Mouse (Mus musculus) liver, embryonic 15.5 days (tissue): Measurements from ENCODE around the gene Tmem240. TPM values are rescaled to one million over a fixed set of nuclear protein-coding genes. Genes with fewer than 3 reads are reported as not detected.
"Not testable (repeated sequence)": the region's sequence is repeated elsewhere in the genome, so short reads cannot be mapped to it uniquely, and the experiment has no call there.

ENCODE experiments used
- ATAC-seq: fragments of 200-750 bp; cut with Nextera tagmentation; 2 replicates; pipeline ENCODE4 v1.8.0; 2017; ENCODE audit warnings: moderate number of reproducible peaks, mild to moderate bottlenecking, moderate library complexity; ENCODE audit not compliant: insufficient read depth
- H3K27ac ChIP-seq: fragments of 300-500 bp; sonication (generic); replicated peaks from 2 replicates; pipeline ENCODE4 v1.5.1; 2015; ENCODE audit warnings: mild to moderate bottlenecking, inconsistent platforms
- H3K27me3 ChIP-seq: fragments of 300-500 bp; sonication (generic); 2 replicates; pipeline ENCODE4 v1.6.1; 2015; ENCODE audit warnings: mild to moderate bottlenecking, inconsistent platforms
- H3K36me3 ChIP-seq: fragments of 300-500 bp; sonication (generic); replicated peaks from 2 replicates; pipeline ENCODE4 v1.6.1; 2015; ENCODE audit warnings: moderate library complexity, mild to moderate bottlenecking, inconsistent platforms
- H3K4me1 ChIP-seq: fragments of 300-500 bp; sonication (generic); replicated peaks from 2 replicates; pipeline ENCODE4 v1.6.1; 2015; ENCODE audit warnings: inconsistent platforms
- H3K4me2 ChIP-seq: fragments of 300-500 bp; sonication (generic); 2 replicates; pipeline ENCODE4 v1.6.1; 2015; ENCODE audit warnings: moderate library complexity, mild to moderate bottlenecking, inconsistent platforms
- H3K4me3 ChIP-seq: fragments of 300-500 bp; sonication (generic); replicated peaks from 2 replicates; pipeline ENCODE4 v1.5.1; 2015; ENCODE audit warnings: mild to moderate bottlenecking, inconsistent platforms
- H3K9ac ChIP-seq: fragments of 300-500 bp; sonication (generic); 2 replicates; pipeline ENCODE4 v1.6.1; 2015; ENCODE audit warnings: moderate library complexity, mild to moderate bottlenecking, inconsistent platforms
- H3K9me3 ChIP-seq: fragments of 300-500 bp; sonication (generic); replicated peaks from 2 replicates; pipeline ENCODE4 v1.6.1; 2016; ENCODE audit warnings: inconsistent platforms
- WGBS: fragments of 180-500 bp; shearing (Covaris S2); methylation state at CpG from one replicate; pipeline ENCODE4 v1.1.7; 2015; ENCODE audit warnings: mixed read lengths; ENCODE audit not compliant: insufficient replicate concordance; 5-methylcytosine and 5-hydroxymethylcytosine counted together
- polyA plus RNA-seq: library from polyadenylated mRNA; unstranded; fragments of >200 nt; fragmentation: Nextera tagmentation; extraction: Ambion mirVana; gene quantifications from 2 replicates; pipeline ENCODE4 v1.2.1, GENCODE M21; 2015

Gene Tmem240
- polyA plus RNA-seq, 1 experiment from 2014 or later = 0.10 TPM

DNA sequence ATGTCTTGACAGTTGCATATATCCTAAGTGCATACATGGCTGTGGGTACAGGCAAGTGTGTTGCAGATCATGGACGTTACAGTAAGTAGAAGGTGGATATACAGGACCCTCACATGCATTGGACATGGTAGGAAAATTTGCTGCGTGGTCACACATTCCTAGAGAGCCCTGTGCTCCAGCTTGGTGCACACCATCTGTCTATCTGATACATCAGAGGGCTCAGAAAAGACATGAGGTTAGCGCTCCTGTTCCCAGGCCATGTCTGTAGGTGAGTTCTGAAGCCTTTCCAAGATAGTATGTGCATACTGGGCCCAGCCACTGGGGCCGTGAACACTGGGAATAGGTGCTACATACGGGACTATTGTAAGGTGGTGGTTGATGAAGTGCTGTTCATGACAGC lies 1.8 kb downstream of the Tmem240 start:
- no peak for ATAC-seq
- Histone ChIP-seq H3K27ac (no peak overlapping the region), H3K4me3 (no peak overlapping the region), H3K9me3 (no peaks in the 10 kb centered on the region), H3K4me2 (0 out of 2 replicates have a peak overlapping the region, but pooled peaks have one; percentile 94), H3K27me3 (0 out of 2 replicates have a peak, but pooled peaks cover 6% of the 10 kb centered on the region), H3K4me1 (peaks cover 27% of the 10 kb centered on the region), H3K36me3 (peaks cover 32% of the 10 kb centered on the region), H3K9ac (no peak overlapping the region)
- WGBS = 85% methylated on average over 5 of the region's 5 CpGs

DNA sequence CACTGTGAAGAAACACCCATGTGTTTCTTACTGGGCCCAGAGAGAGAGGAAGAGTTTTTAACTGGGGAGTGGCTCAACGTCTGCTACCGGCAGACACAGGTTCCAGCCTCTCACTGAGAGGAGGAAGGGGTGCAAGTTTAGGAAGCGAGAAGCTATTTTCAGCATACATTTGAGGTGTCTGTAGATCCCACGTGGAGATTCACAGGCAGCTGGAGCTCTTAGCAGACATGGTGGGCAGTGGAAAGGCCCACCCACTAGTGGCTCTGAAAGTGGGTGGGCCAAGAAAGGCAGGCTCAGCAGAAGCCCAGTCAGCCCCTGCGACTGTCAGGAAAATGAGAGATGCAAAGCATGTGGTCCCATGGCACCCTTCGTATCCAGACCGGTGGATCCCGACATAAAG lies 3.7 kb downstream of the Tmem240 start:
- Histone ChIP-seq H3K27me3 (0 out of 2 replicates have a peak, but pooled peaks cover 6% of the 10 kb centered on the region), H3K36me3 (peaks cover 33% of the 10 kb centered on the region), H3K27ac (no peak overlapping the region), H3K4me2 (no peak overlapping the region), H3K4me3 (no peak overlapping the region), H3K9me3 (no peaks in the 10 kb centered on the region), H3K9ac (no peak overlapping the region), H3K4me1 (peaks cover 25% of the 10 kb centered on the region)
- ATAC-seq = no peak
- WGBS = 53% methylated on average over 8 of the region's 8 CpGs

DNA sequence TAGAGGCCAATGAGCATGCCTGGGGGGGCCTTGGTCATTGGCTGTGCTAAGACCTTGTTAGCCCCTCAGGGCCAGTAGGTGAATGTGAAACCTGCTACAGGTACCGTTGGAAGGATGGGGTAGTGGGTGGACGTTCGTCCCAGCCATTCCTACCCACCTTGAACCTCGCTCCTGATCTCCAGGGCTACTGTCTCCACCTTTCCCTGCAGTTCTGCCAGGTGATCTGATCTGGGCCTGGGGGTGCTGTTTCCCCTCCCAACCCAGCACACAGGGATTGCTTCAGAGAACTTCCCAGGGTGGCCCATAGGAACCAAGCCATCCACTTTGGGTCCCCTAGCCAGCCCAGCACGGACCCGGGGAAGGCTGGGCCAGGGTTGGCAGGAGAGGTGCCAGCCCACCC lies 4.6 kb downstream of the Tmem240 start:
- H3K27me3 ChIP-seq = 0 out of 2 replicates have a peak, but pooled peaks cover 6% of the 10 kb centered on the region
- ATAC-seq = no peak
- no peak overlapping the region for H3K4me3 ChIP-seq
- H3K4me2 ChIP-seq = no peak overlapping the region
- WGBS = 70% methylated on average over 6 of the region's 6 CpGs
- peaks cover 42% of the 10 kb centered on the region for H3K36me3 ChIP-seq
- no peak overlapping the region for H3K27ac ChIP-seq
- no peak overlapping the region for H3K9ac ChIP-seq
- H3K9me3 ChIP-seq = no peaks in the 10 kb centered on the region
- peaks cover 19% of the 10 kb centered on the region for H3K4me1 ChIP-seq

DNA sequence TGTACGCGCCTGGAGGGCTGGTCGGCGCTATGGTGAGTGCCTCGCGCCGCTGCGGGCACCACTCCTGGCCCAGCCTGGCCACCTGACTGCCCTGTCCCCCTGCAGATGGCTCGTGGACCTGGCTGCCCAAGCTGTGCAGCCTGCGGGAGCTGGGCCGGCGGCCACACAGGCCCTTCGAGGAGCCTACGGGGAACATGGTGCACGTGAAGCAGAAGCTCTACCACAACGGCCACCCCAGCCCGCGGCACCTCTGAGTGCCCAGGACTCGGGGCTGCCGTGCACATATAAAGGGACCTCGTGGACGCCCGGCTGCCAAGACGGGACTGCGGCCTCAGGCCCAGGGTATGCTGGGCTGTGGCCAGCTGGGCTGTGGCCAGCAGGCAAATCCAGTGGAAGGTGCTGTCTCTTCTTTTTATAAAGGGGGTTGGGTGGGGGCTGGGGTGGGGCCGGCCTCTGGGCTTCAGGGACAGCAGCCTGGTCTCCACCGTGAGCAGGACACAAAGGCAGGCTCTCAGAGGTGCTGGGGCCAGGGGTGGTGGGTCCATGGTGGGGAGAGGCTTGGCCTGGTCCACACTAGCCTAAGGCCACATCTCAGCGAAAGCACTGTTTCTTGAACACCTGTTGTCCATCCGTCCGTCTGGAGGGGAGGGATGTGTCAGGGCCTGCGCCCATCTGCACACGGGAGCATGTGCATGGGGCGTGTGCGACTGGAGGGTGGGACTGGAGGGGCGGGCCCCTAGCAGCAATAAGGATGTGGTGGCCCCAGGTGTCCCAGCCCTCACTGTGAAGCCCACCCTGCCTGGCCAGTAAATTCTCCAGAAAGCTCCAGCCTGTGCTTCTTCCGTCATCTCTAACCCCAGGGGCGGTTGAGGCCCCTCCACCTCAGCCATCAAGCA lies 5.4 kb downstream of the Tmem240 start:
- no peak for ATAC-seq

DNA sequence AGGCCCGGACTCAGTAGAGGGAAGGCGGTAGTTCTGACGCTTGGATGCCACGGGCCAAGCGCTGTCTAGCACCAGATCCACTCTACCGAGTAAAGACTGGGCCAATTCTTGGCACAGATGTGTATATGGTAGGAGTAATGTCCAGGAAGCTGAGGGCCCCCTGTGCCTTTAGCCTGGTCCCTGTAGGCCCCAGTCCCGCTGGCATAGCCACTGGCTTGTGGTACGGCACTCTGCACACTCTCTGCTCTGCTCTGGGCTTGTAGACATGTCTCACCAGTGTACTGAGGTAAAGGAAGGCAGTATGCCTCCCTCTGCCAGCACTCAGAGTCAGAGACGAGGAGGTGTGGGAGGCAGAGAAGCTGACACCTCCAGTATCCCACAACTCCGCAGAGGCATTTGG lies 6.1 kb downstream of the Tmem240 start:
- not testable (repeated sequence) for H3K27ac ChIP-seq, H3K9me3 ChIP-seq, H3K9ac ChIP-seq, H3K4me3 ChIP-seq, H3K4me1 ChIP-seq, H3K4me2 ChIP-seq, ATAC-seq, H3K27me3 ChIP-seq
- 81% methylated on average over 10 of the region's 10 CpGs for WGBS
- peaks cover 58% of the 10 kb centered on the region for H3K36me3 ChIP-seq

More for the DNA sequence above, 5.4 kb downstream of the Tmem240 start:
- H3K27me3 ChIP-seq = 0 out of 2 replicates have a peak, but pooled peaks cover 6% of the 10 kb centered on the region
- peaks cover 11% of the 10 kb centered on the region for H3K4me1 ChIP-seq
- H3K9ac ChIP-seq = no peak overlapping the region
- no peak overlapping the region for H3K27ac ChIP-seq
- WGBS = 76% methylated on average over 37 of the region's 37 CpGs
- peaks cover 51% of the 10 kb centered on the region for H3K36me3 ChIP-seq
- no peak overlapping the region for H3K4me2 ChIP-seq
- H3K9me3 ChIP-seq = no peaks in the 10 kb centered on the region
- H3K4me3 ChIP-seq = no peak overlapping the region

DNA sequence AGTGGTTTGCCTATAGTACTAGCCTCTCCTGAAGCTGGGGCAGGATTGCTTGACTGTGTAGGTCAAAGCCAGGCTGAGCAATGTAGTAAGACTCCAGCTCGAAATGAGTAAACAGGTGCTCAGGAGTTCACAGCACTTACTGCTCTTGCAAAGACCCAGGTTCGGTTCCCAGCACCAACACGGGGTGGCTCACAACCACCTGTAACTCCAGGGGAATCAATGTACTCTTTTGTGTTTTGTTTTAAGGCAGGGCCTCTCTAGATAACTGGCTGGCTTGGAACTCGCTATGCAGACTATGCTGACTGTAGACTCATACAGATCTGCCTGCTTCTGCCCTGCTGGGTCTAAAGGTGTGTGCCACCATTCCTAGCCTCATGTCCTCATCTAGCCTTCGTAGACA lies 8.1 kb downstream of the Tmem240 start:
- no peak overlapping the region for H3K4me2 ChIP-seq
- no peaks in the 10 kb centered on the region for H3K27me3 ChIP-seq
- peaks cover 77% of the 10 kb centered on the region for H3K36me3 ChIP-seq
- 77% methylated on average over 5 of the region's 5 CpGs for WGBS
- H3K9ac ChIP-seq = no peak overlapping the region
- H3K9me3 ChIP-seq = no peaks in the 10 kb centered on the region
- no peak overlapping the region for H3K4me3 ChIP-seq
- no peak overlapping the region for H3K27ac ChIP-seq
- no peaks in the 10 kb centered on the region for H3K4me1 ChIP-seq
- no peak for ATAC-seq

DNA sequence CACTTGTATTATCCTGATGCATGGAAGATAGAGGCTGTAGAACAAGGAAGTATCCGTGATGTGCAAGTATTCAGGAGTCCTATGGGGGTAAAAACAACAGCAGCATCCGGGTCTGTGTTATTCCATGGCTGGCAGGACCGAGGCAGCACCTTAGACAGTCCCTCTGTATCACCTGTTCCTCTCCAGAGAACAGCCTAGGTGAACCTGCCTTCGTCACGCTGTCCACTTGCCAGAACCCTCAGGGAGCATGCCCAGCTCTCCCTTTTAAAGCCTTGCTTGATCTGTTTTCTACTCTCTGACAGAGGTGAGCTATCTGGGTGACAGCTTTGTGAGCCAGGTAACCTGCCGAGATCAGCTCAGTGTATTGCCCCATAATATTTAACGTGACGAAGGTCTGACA lies 9.9 kb downstream of the Tmem240 start:
- no peaks in the 10 kb centered on the region for H3K4me1 ChIP-seq
- no peak overlapping the region for H3K9ac ChIP-seq
- H3K27me3 ChIP-seq = no peaks in the 10 kb centered on the region
- H3K27ac ChIP-seq = no peak overlapping the region
- peaks cover 95% of the 10 kb centered on the region for H3K36me3 ChIP-seq
- H3K4me3 ChIP-seq = no peak overlapping the region
- WGBS = 78% methylated on average over 8 of the region's 8 CpGs
- no peaks in the 10 kb centered on the region for H3K9me3 ChIP-seq
- no peak for ATAC-seq
- no peak overlapping the region for H3K4me2 ChIP-seq

DNA sequence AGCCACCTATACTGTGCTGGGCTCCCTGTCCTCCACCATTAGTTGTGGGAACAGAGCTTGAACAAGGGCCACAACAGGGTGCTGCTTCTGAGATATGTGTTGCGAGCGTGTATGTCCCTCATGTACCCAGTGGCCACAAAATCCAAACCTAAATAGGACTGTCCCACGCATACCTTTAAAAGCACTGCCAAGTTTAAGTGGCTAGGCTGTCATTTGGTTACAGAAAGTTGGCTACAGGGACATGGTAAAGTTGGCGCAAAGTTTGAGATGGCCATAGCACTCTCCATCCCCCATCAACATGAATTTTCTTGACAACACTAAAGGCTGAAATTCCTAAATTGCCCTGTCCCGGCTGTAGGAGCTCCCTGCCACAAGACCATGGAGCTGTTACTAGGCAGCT lies 10.5 kb downstream of the Tmem240 start:
- ATAC-seq = no peak
- no peaks in the 10 kb centered on the region for H3K4me1 ChIP-seq
- no peak overlapping the region for H3K27ac ChIP-seq
- H3K36me3 ChIP-seq = peaks cover 97% of the 10 kb centered on the region
- H3K9ac ChIP-seq = no peak overlapping the region
- no peaks in the 10 kb centered on the region for H3K27me3 ChIP-seq
- no peak overlapping the region for H3K4me2 ChIP-seq
- WGBS = 79% methylated on average over 5 of the region's 5 CpGs
- no peaks in the 10 kb centered on the region for H3K9me3 ChIP-seq
- no peak overlapping the region for H3K4me3 ChIP-seq

DNA sequence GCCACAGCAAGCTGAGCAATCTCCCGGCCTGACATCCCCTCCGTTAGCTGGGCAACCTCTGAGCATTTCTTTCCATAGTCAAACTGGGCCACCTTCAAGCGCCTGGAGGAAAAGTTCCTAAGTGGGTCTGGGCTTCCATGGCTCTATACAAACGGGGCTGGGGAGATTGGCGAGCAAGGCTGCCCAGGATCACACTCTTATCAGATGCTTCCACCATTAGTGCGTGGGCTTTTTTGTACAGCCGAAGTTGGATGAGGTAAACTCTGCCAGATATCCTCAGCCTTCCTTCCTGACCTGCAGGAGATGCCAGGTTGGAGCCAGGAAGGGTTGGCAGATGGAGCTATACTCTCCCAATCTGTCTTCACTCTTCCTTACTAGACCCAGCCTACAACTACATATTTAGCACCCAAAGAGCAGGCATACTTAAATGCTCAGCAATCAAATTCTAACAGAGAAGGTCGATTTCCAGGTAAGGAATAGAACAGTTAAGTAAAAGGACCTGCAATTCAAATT lies 11.5 kb downstream of the Tmem240 start:
- H3K36me3 ChIP-seq = peaks cover 97% of the 10 kb centered on the region
- no peak overlapping the region for H3K4me2 ChIP-seq
- no peak overlapping the region for H3K4me3 ChIP-seq
- no peak overlapping the region for H3K9ac ChIP-seq
- H3K27ac ChIP-seq = no peak overlapping the region
- no peaks in the 10 kb centered on the region for H3K9me3 ChIP-seq
- WGBS = 69% methylated on average over 8 of the region's 8 CpGs
- H3K27me3 ChIP-seq = no peaks in the 10 kb centered on the region
- no peak for ATAC-seq
- H3K4me1 ChIP-seq = no peaks in the 10 kb centered on the region

DNA sequence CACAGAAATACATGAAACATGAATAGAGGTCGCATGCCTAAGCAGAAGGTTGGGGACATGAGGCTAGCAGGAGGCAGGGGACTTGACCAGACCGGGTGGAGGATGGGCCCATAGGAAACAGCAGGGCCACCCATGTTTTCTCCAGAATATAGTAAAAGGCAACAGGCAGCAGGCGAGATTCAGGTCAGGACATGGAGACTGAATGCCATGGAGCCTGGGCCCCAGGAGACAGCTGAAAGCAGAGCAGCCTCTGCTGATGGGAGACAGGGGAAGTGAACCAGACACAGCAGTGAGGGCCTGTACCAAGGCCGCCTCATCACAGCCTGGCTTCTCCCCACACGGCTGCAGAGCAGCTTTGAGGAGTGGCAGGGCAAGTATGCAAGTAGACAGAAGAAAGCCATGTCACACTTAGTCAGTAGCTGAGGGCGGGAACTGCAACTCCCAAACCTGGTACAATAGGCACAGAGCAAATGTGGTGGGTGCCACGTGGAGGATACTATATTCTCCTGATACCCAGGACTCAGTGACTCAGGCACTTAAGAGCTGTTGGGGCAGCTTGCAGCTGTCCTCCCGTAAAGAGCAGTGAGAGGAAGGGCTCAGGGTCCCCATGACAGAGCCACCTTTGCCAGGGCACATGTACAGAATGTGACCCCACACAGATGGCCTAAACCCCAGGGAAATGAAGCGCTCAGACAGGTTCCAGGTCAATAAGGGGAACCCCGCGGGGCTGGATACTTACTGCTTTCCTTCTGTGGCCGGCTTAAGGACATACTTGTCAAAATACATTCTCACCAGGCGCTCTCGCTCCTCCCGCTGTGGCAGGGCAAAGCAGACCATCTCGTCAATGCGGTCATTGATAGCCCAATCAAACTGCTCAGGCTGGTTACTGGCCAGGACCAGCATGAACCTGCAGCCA lies 12.2 kb downstream of the Tmem240 start:
- no peaks in the 10 kb centered on the region for H3K27me3 ChIP-seq
- peak; percentile 22; the same call in 1 of the 2 replicates for ATAC-seq

DNA sequence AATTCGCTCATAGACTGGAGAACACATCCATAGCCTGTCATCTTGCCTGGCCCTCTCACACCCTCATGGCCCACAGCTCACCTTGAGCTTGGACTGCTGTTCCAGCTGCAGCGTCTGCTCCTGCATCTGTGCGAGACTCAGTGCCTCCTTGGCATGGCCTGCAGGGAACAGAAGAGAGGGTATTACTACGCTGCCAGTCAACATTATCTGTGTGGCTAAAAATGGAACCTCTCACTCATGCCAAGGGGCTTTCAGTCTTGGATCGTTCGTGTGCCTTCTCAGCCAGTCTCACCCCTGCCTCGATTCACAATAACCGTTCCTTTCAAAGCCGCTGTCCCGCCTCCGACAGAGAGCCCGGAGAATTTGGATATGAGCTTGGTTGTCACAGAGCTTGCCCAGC lies 22.4 kb downstream of the Tmem240 start:
- Histone ChIP-seq H3K4me1 (peaks cover 36% of the 10 kb centered on the region), H3K27ac (no peak overlapping the region), H3K4me3 (no peak overlapping the region), H3K4me2 (no peak overlapping the region), H3K36me3 (peaks cover 59% of the 10 kb centered on the region), H3K9me3 (no peaks in the 10 kb centered on the region), H3K9ac (no peak overlapping the region), H3K27me3 (no peaks in the 10 kb centered on the region)
- 75% methylated on average over 12 of the region's 12 CpGs for WGBS
- ATAC-seq = no peak

More for the DNA sequence above, 12.2 kb downstream of the Tmem240 start:
- Histone ChIP-seq H3K4me1 (no peaks in the 10 kb centered on the region), H3K9ac (no peak overlapping the region), H3K9me3 (no peaks in the 10 kb centered on the region), H3K4me2 (no peak overlapping the region), H3K4me3 (no peak overlapping the region), H3K27ac (no peak overlapping the region), H3K36me3 (peaks cover 97% of the 10 kb centered on the region)
- WGBS = 80% methylated on average over 17 of the region's 17 CpGs
